Mouse (Mus musculus): Measurements from ENCODE around the gene Tmem217. TPM values are rescaled to one million over a fixed set of nuclear protein-coding genes. Genes with fewer than 3 reads are reported as not detected.

The Tmem217 gene
- not detected for total RNA-seq (2021)
- long read RNA-seq, experiment 1, result 0 reads
- long read RNA-seq, experiment 2, result 0 reads

DNA sequence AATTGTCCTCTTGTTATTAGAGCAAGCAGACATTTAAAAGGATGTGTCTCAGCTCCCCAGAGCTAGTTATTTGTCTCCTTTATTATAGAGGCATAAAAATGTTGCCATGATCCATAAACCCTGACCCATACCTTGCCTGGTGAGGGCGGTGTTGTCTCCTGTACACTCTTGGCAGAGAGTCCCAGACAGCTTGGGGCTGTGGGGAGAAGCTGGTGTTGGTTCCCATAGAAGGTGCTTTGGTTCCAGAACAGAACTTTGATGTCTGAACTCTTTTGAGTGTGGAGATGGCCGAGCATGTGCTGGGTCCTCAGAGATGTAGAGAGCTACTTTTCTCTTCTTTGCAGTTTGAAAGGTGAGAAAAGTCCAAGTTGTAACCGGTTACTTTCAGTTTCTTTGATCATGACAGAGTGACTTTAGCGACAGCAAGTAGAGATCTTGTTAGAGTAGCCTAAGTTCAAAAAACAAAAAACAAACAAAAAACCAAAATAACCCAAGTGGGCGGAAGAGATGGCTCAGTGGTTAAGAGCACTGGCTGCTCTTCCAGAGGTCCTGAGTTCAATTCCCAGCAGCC lies at the start of gene Tmem217:
Gene Tmem217 (minus strand): TSS at position 224 of the 571 bp plus-strand sequence.
- DNase-seq, result no peak
- Histone ChIP-seq H3K4me3 (peak within 1 kb of the TSS; percentile 92), H3K27ac (no peak within 1 kb of the TSS)
- intact Hi-C loops (cut with DNase I), result no loop called here
- TF ChIP-seq CTCF (IDR thresholded peaks at IDR 0.05), result no peak

DNA sequence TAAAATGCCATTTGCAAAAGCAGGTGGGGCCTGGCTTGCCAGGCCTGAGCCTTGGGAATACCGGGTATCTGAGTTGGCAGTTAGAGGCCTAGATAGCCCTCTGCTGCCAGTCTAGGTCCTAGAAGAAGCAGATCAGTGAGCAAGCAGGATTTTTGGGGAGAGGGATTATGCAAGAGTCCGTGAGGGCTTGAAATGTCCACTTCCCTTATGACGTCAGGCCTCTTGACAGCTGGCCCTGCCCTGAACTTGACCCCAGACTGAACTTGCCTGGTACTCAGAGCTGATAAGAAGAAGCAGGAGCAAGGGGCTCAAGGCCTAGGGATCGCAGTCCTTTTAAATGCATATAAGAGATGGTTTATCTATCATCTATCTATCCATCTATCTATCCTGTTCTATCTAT lies 49.2 kb upstream of the Tmem217 start:
- Histone ChIP-seq H3K4me3 (no peak overlapping the region), H3K27ac (no peak overlapping the region)
- no peak for DNase-seq
- TF ChIP-seq CTCF (IDR thresholded peaks at IDR 0.05), result no peak
- intact Hi-C loops (cut with DNase I), result loop anchor here (5.0 to 10.0 kb wide), 2 partner anchors 173 to 281 kb away; no protein-coding TSS in a partner anchor

DNA sequence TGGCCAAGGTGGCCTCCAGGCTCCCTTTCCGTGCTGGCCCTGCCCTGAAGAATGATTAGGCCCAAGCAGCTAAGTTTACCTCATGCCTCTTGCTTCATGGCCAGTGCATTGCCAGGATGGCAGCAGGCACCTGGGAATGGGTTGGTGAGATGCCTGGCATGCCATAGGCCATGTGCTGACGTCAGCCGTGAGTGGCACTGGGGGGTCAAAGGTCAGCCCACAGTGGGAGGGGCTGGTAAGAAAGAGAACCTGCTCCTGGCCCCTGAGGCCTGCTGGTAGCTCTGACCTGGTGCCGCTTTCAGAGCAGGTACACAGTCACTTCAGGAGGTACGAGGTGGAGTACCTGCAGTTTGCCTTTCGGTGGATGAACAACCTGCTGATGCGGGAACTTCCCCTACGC lies 47.4 kb upstream of the Tmem217 start:
- no peak for TF ChIP-seq CTCF (IDR thresholded peaks at IDR 0.05)
- no peak for DNase-seq
- Histone ChIP-seq H3K27ac (no peak overlapping the region), H3K4me3 (no peak overlapping the region)
- intact Hi-C loops (cut with DNase I), result no loop called here

DNA sequence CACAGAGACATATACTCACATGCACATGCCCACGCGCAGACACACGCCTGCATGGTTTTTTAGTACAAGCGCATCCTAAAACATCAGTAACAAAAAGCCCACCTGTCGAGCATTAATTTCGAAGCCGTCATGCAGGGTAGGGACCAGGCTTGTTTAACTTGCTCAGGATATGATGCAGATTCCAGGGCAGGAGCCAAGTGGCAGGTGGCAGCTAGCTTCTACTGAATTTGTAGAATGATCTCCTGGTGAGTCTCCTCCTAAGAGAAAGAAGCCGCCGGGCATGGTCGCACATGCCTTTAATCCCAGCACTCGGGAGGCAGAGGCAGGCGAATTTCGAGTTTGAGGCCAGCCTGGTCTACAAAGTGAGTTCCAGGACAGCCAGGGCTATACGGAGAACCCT lies 46.9 kb upstream of the Tmem217 start:
- no peak for DNase-seq
- no peak overlapping the region for H3K27ac ChIP-seq
- TF ChIP-seq CTCF (IDR thresholded peaks at IDR 0.05), result no peak
- intact Hi-C loops (cut with DNase I), result no loop called here
- H3K4me3 ChIP-seq, result no peak overlapping the region

DNA sequence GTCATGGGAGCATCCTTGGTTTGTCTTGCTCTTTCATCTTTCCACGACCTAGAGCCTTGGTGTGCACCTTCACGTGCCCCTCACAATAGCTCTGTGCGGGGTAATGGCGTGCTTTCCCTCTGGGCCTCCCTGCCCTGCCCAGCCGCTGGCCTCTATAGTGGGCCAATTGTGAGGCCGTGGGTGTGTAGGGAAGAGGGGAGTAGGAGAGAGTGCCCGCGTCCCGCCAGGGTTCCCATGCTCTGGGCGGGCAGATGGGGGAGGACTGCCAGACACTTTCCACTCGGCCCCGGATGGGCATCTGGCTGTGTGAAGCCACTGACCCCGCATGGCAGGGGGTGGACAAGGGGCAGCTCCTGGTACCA lies 44.6 kb upstream of the Tmem217 start:
- no peak for DNase-seq
- H3K27ac ChIP-seq, result no peak overlapping the region
- intact Hi-C loops (cut with DNase I), result no loop called here
- no peak for TF ChIP-seq CTCF (IDR thresholded peaks at IDR 0.05)
- H3K4me3 ChIP-seq, result no peak overlapping the region

DNA sequence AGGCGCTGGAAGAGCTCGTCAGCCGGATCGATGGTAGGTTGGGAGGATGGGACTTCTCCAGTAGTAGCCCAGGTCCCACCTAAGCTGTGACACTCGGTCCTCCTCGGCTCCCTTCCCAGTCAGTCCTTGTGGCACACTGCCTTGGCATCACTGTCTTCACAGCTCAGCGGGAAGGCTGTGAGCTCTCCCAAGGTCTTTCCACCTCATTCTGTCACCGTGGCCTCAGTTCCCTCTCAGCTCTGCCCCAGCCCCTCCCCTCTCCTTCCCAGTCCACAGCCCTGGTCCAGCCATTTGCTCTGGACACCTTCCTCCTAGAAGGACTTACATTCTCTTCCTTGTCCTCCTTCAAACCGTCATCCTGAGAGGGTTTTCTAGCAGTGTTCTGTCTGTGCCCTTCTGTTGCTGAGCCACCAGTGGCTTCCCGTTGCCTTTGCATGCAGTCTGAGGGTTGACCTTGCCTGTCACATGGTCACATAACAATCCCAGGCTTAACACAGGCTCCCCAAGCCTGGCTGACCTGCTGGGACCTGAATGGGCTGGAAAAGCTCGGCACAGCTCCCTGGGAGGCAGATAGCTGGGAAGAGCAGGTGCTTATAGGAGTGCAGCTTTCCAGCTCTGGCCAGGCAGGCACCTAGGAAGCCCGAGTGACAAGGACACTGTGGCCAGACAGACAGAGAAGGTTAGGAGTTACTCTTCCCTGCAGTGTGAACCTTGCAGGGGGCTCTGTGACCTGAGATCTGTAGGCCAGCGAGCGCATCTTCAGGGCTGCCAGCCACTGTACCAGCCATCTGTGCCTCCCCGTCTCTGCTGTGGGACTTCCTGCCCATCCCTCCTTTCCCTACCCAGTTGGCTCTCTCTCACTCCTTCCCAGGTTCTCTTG lies 43.9 kb upstream of the Tmem217 start:
- Histone ChIP-seq H3K27ac (no peak overlapping the region), H3K4me3 (no peak overlapping the region)
- no peak for TF ChIP-seq CTCF (IDR thresholded peaks at IDR 0.05)
- DNase-seq, result no peak
- intact Hi-C loops (cut with DNase I), result no loop called here

DNA sequence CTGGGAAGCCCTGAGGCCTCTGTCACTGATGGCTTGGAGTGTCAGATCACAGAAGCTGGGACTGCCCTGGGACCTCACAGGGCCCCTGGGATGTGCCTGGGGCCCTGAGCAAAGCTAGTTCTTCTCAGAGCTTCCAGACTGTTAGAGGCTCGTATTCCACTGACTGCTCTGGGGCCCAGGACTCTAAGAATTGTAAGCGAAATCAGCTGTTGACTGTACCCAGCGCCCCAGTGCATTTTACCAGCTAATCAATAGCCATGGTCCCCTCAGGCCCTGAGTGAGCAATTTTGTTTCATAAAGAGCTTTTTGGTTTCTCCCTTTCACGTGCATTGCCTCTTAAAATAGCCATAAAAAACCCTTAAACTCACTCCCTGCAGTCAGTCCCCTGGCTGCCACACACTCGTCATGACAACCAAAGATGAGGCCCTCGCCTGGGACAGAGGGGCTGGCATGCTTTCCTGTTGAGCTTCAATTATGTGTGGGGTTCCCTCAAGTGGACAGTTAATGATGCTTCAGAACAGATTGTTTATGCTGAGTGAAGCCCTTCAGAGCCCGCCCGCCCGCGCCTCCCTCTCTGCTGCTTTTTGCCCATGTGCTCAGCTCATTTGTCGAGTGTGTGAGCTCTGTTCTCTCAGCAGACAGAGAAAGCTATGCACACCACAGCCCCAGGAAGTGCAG lies 37.2 kb upstream of the Tmem217 start:
- no peak for TF ChIP-seq CTCF (IDR thresholded peaks at IDR 0.05)
- H3K27ac ChIP-seq, result no peak overlapping the region
- intact Hi-C loops (cut with DNase I), result no loop called here
- no peak overlapping the region for H3K4me3 ChIP-seq
- DNase-seq, result no peak

DNA sequence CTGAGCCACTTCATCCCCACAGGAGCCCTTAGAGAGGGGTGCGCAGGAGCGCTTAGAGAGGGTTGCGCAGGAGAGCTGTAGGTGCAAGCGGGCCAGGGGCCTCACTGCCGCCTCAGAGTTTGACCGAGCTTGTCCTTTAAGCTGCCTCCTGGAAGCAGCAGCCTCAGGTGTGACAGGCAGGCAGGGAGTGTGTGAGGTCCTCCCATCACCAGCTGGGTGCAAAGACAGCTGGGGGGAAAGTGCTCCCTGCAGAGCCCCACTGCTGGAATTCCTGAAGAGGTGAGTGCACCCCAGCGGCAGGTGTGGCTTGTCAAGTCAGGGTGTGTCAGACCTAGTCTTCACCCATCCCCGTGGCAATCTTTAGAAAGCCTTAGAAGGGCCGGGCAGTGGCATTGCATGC lies 34.7 kb upstream of the Tmem217 start:
- intact Hi-C loops (cut with DNase I), result no loop called here
- Histone ChIP-seq H3K27ac (no peak overlapping the region), H3K4me3 (no peak overlapping the region)
- no peak for TF ChIP-seq CTCF (IDR thresholded peaks at IDR 0.05)
- DNase-seq, result no peak

DNA sequence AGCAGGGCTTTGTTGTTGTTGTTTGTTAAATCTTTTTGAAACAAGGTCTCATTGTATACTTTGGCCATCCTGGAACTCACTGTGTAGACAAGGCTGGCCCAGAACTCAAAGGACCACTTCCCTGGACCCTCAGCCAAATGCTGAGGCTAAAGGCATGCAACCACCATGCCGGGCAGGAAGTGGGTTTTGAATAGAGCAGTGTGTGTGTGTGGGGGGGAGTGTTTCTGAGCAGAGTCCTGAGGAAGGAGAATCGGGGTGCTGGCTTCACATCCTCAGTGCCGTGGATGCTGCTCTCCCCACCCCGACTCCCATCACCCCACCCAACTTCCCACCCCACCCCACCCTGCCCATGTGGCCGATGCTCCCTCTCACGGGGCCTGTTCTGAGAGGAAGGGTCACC lies 33.3 kb upstream of the Tmem217 start:
- TF ChIP-seq CTCF (IDR thresholded peaks at IDR 0.05), result no peak
- H3K4me3 ChIP-seq, result no peak overlapping the region
- DNase-seq, result no peak
- intact Hi-C loops (cut with DNase I), result no loop called here
- H3K27ac ChIP-seq, result no peak overlapping the region

DNA sequence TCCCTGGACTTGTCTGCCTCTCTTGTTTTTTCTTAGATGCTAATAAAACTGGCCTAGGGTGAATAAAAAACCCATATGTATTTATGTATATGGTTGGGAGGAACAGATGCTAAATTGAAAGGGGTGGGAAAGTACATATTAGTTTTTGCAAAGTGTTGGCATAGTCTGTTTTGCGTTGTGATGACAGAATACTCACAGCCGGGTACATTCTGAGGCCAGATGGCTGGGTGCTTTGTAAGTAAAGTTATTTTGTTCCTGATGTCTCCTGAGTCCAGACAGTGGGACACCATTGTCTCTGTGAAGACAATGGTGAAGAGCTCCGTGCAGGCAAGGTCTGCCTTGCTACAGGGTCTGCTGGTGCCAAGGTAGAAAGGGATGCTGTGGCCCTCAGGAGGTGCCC lies 32.6 kb upstream of the Tmem217 start:
- intact Hi-C loops (cut with DNase I), result no loop called here
- H3K27ac ChIP-seq, result no peak overlapping the region

DNA sequence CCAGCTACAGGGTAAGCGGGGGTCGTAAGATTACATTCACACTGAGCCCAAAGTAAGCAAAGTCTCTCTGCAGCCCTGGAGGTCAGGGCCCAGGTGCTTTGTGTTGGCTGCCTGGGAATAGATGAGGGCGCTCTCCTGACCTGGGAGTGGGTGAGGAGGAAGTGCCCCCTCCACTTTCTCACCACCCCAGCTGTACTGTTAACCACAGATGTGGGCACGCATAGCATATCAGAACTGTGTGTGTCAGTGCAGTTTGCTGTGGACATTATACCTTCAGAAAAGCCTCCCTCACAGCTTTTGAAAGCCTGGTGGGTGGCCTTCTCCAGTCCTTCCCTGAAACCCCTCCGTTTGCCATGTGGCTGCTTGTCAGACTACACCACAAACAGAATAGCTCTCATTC lies 32.1 kb upstream of the Tmem217 start:
- H3K4me3 ChIP-seq, result no peak overlapping the region
- no peak for DNase-seq
- no peak for TF ChIP-seq CTCF (IDR thresholded peaks at IDR 0.05)

More for the DNA sequence above, 32.6 kb upstream of the Tmem217 start:
- no peak overlapping the region for H3K4me3 ChIP-seq
- TF ChIP-seq CTCF (IDR thresholded peaks at IDR 0.05), result no peak
- no peak for DNase-seq

DNA sequence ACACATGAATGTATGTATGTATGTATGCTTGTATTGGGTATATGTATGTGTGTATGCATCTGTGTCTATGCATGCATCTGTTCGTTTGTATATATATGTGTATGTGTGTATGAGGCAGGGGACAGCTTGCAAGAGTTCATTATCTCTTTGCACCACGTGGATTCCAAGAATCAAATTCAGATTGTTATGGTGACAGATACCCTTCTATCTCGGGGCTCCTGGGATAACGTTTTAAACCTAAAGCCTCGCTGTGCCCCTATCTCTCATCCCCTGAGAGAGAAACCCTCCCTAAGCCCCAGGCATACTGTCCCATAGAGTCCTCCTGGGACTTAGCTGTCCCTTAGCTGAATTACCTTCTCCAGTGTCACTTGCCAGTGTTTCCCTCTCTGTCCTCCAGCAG lies 31.4 kb upstream of the Tmem217 start:
- no peak overlapping the region for H3K27ac ChIP-seq
- intact Hi-C loops (cut with DNase I), result no loop called here
- H3K4me3 ChIP-seq, result no peak overlapping the region
- DNase-seq, result no peak
- no peak for TF ChIP-seq CTCF (IDR thresholded peaks at IDR 0.05)

More for the DNA sequence above, 32.1 kb upstream of the Tmem217 start:
- H3K27ac ChIP-seq, result no peak overlapping the region
- intact Hi-C loops (cut with DNase I), result no loop called here

DNA sequence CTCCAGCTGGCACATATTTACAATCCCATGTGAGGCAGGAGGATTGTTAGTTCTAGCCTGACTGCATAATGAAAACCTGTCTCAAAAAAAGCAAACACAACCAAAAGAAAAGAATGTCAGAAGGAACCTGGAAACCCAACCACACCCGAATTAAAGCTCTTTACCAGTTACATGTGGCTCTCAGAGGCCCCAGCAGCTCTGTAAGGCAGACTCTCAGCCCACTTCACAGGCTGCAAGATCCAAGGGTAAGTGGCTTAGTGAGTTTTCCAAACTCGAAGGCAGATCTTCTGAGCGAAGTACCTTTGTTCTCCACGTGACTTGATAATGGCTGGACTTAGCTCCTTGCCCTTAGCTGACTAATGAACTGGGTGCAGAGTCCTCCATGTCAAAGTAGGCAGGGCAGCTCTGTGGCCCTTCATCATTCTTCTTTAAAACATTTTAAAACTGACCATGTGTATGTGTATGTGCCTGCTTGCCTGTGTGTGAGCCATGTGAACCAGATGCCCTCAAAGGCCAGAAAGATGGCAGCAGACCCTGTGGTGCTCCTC lies 27.5 kb upstream of the Tmem217 start:
- no peak for DNase-seq
- Histone ChIP-seq H3K4me3 (no peak overlapping the region), H3K27ac (no peak overlapping the region)
- no peak for TF ChIP-seq CTCF (IDR thresholded peaks at IDR 0.05)
- intact Hi-C loops (cut with DNase I), result no loop called here

All from gastrocnemius, adult 2 months (tissue).